Mouse (Mus musculus) small intestine, adult 2 months (tissue): Measurements from ENCODE around the gene Ncam2.

Source experiments
- CTCF ChIP-seq: fragments of 200-500 bp; IDR thresholded peaks from 2 replicates; pipeline ENCODE4 v1.5.1; 2012; ENCODE audit warnings: low read depth, mild to moderate bottlenecking, control low read depth, inconsistent platforms, low read length, moderate library complexity, mixed read lengths; ENCODE audit not compliant: insufficient replicate concordance, insufficient read length; ENCODE audit errors: extremely low read depth
- POLR2A ChIP-seq: fragments of 200-500 bp; IDR thresholded peaks from 2 replicates; pipeline ENCODE4 v1.6.1; 2012; ENCODE audit warnings: low read depth, mild to moderate bottlenecking, control low read depth, inconsistent platforms, low read length, moderate library complexity

DNA sequence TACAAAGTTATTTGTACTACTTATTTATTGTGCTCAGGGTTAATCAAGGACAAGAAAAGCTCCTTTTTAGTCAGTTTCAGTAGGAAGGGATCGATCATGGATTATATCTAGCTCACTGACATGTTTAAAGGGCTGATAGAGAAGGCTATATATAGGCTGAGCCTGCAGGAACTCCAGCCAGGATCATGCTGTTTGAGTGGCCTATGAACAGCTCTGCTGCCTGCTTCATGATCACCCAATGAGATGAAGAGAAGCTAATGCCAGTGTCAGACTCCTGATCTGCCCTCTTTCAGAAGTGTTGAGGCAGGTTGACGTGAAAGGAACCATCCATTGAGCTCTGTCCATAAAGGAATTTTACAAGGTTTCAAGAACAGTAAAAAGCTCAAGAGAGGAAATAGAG lies 103.3 kb downstream of the Ncam2 start:
- no peak for TF ChIP-seq CTCF
- no peak for TF ChIP-seq POLR2A
